Mouse (Mus musculus) MEL (cell line): ENCODE measurements at regions not wholly inside any gene's neighbourhood (a gene's known extent, or its start where the extent isn't known, plus 50 kb on each side); places are given as distances from the start of the nearest gene placed in this dataset.

ENCODE experiments used
- CHD1 ChIP-seq: IDR thresholded peaks from 2 replicates; pipeline ENCODE4 v1.6.1; 2012; ENCODE audit warnings: low read depth, mild to moderate bottlenecking, inconsistent platforms, low read length, improper control_type of control experiment
- CTCF ChIP-seq, 3 experiments: IDR thresholded peaks in 2 of 3; conservative IDR thresholded peaks in 1 of 3; 2 replicates each; pipeline ENCODE4 v1.5.1; 2011 to 2012; ENCODE audit warnings: low read length in 3 of 3, low read depth in 2 of 3, mild to moderate bottlenecking in 2 of 3, improper control_type of control experiment in 1 of 3, inconsistent platforms in 1 of 3, mixed read lengths in 1 of 3, moderate library complexity in 1 of 3; ENCODE audit not compliant: control insufficient read depth in 1 of 3, insufficient read depth in 1 of 3, poor library complexity in 1 of 3, severe bottlenecking in 1 of 3
- GABPA ChIP-seq: IDR thresholded peaks from 2 replicates; pipeline ENCODE4 v1.6.1; 2012; ENCODE audit warnings: low read depth, mild to moderate bottlenecking, inconsistent platforms, low read length, improper control_type of control experiment, moderate library complexity
- GATA1 ChIP-seq: IDR thresholded peaks from 2 replicates; pipeline ENCODE4 v1.6.1; 2011; ENCODE audit warnings: low read depth, low read length, improper control_type of control experiment
- JUND ChIP-seq: IDR thresholded peaks from 2 replicates; pipeline ENCODE4 v1.6.1; 2011; ENCODE audit warnings: low read depth, mild to moderate bottlenecking, improper control_type of control experiment, low read length
- MEF2A ChIP-seq: IDR thresholded peaks from 2 replicates; pipeline ENCODE4 v1.6.1; 2014; ENCODE audit warnings: low read depth, mild to moderate bottlenecking, inconsistent platforms, low read length, improper control_type of control experiment; ENCODE audit not compliant: poor library complexity, insufficient replicate concordance, severe bottlenecking; ENCODE audit errors: extremely low read depth
- NRF1 ChIP-seq: IDR thresholded peaks from 2 replicates; pipeline ENCODE4 v1.6.1; 2014; ENCODE audit warnings: low read depth, mild to moderate bottlenecking, inconsistent platforms, low read length, improper control_type of control experiment, moderate library complexity; ENCODE audit not compliant: poor library complexity, insufficient read depth, severe bottlenecking
- POLR2A ChIP-seq, 2 experiments: IDR thresholded peaks; 2 replicates each; pipeline ENCODE4 v1.6.1; 2011 to 2012; ENCODE audit warnings: low read length in 2 of 2, mild to moderate bottlenecking in 2 of 2, control low read depth in 1 of 2, improper control_type of control experiment in 1 of 2, low read depth in 1 of 2, moderate library complexity in 1 of 2; ENCODE audit not compliant: control insufficient read depth in 1 of 2, insufficient read depth in 1 of 2, poor library complexity in 1 of 2
- UBTF ChIP-seq: IDR thresholded peaks from 2 replicates; pipeline ENCODE4 v1.6.1; 2012; ENCODE audit warnings: low read depth, mild to moderate bottlenecking, inconsistent platforms, low read length, improper control_type of control experiment, moderate library complexity, borderline replicate concordance; ENCODE audit not compliant: insufficient read depth
- ZNF384 ChIP-seq: IDR thresholded peaks from 2 replicates; pipeline ENCODE4 v1.6.1; 2012; ENCODE audit warnings: low read depth, mild to moderate bottlenecking, inconsistent platforms, low read length, improper control_type of control experiment

- TF ChIP-seq GATA1 (no peak), GABPA (no peak), UBTF (no peak), CHD1 (no peak), NRF1 (no peak), POLR2A (IDR thresholded peaks at IDR 0.05; ENCODE audit: control insufficient read depth in 1 of 2, insufficient read depth in 1 of 2, low read depth in 1 of 2, low read length in 2 of 2, poor library complexity in 1 of 2) (no peak), ZNF384 (no peak), CTCF (IDR thresholded peaks at IDR 0.05 in 2 of 3, conservative IDR thresholded peaks at IDR 0.05 in 1 of 3; ENCODE audit: control insufficient read depth in 1 of 3, insufficient read depth in 1 of 3, low read depth in 2 of 3, low read length in 3 of 3, poor library complexity in 1 of 3, severe bottlenecking in 1 of 3) (no peak), JUND (no peak), MEF2A (no peak)
Measured at GRCm38 (mm10) chr12:113338891-113339290, 150.4 kb upstream of the Adam6b start.
